Mouse (Mus musculus): Measurements from ENCODE around the gene Mup15.
"Not testable (repeated sequence)": the region's sequence is repeated elsewhere in the genome, so short reads cannot be mapped to it uniquely, and the experiment has no call there.

Mup15 gene

GRCm38 (mm10) chr4:61439643-61440042, at the start of gene Mup15:
Gene Mup15 (minus strand): TSS chr4:61439743.
- DNase-seq (ENCODE audit: low spot score), result not testable (repeated sequence)
